Mouse (Mus musculus): ENCODE data around the gene Gm49336.

GRCm38 (mm10) chr14:60269333-60269732 is 18.0 kb upstream of the Gm49336 start:
- TF ChIP-seq CTCF (IDR thresholded peaks at IDR 0.05; ENCODE audit: insufficient read depth, low read depth, low read length) (no peak), POLR2A (IDR thresholded peaks at IDR 0.05; ENCODE audit: insufficient read depth, low read depth, low read length) (no peak)
